Mouse (Mus musculus) hindbrain, embryonic 11.5 days (tissue): Measurements from ENCODE around the gene Fbxo11. TPM values are rescaled to one million over a fixed set of nuclear protein-coding genes. Genes with fewer than 3 reads are reported as not detected.

Experiments
- ATAC-seq: fragments of 200-750 bp; cut with Nextera tagmentation; 2 replicates; pipeline ENCODE4 v1.8.0; 2017; ENCODE audit warnings: mild to moderate bottlenecking, moderate TSS enrichment, moderate library complexity; ENCODE audit not compliant: low FRiP score
- DNase-seq: peaks from one replicate; pipeline ENCODE4 v3.0.0-alpha.2; 2015; ENCODE audit warnings: low spot score
- H3K27ac ChIP-seq: fragments of 300-500 bp; sonication (generic); 2 replicates; pipeline ENCODE4 v1.5.1; 2014; ENCODE audit warnings: mild to moderate bottlenecking, low read depth, low read length
- H3K27me3 ChIP-seq: fragments of 300-500 bp; sonication (generic); 2 replicates; pipeline ENCODE4 v1.6.1; 2014; ENCODE audit warnings: mild to moderate bottlenecking, low read length, moderate library complexity, mixed read lengths; ENCODE audit not compliant: control insufficient read depth, insufficient read depth
- H3K36me3 ChIP-seq: fragments of 300-500 bp; sonication (generic); 2 replicates; pipeline ENCODE4 v1.6.1; 2014; ENCODE audit warnings: mild to moderate bottlenecking, low read length, moderate library complexity, mixed read lengths; ENCODE audit not compliant: control insufficient read depth, insufficient read depth
- H3K4me1 ChIP-seq: fragments of 300-500 bp; sonication (generic); replicated peaks from 2 replicates; pipeline ENCODE4 v1.6.1; 2014; ENCODE audit warnings: low read length, mixed read lengths; ENCODE audit not compliant: control insufficient read depth, insufficient read depth
- H3K4me2 ChIP-seq: fragments of 300-500 bp; sonication (generic); replicated peaks from 2 replicates; pipeline ENCODE4 v1.6.1; 2014; ENCODE audit warnings: mild to moderate bottlenecking, low read depth, low read length
- H3K4me3 ChIP-seq: fragments of 300-500 bp; sonication (generic); 2 replicates; pipeline ENCODE4 v1.5.1; 2014; ENCODE audit warnings: low read depth, low read length
- H3K9ac ChIP-seq: fragments of 300-500 bp; sonication (generic); 2 replicates; pipeline ENCODE4 v1.6.1; 2014; ENCODE audit warnings: low read depth, low read length
- H3K9me3 ChIP-seq: fragments of 300-500 bp; sonication (generic); 2 replicates; pipeline ENCODE4 v1.6.1; 2016; ENCODE audit warnings: low read length; ENCODE audit not compliant: control insufficient read depth
- WGBS: fragments of 180-500 bp; shearing (Covaris S2); extraction: QIAGEN DNeasy Blood & Tissue Kit; methylation state at CpG from one replicate; pipeline ENCODE4 v1.1.7; 2014; 5-methylcytosine and 5-hydroxymethylcytosine counted together
- polyA plus RNA-seq: library from polyadenylated mRNA; unstranded; fragments of >200 nt; fragmentation: Nextera tagmentation; extraction: Ambion mirVana; gene quantifications from 2 replicates; pipeline ENCODE4 v1.2.1, GENCODE M21; 2014

Gene Fbxo11
- polyA plus RNA-seq, 1 experiment from 2014 or later: 41.5 TPM

DNA sequence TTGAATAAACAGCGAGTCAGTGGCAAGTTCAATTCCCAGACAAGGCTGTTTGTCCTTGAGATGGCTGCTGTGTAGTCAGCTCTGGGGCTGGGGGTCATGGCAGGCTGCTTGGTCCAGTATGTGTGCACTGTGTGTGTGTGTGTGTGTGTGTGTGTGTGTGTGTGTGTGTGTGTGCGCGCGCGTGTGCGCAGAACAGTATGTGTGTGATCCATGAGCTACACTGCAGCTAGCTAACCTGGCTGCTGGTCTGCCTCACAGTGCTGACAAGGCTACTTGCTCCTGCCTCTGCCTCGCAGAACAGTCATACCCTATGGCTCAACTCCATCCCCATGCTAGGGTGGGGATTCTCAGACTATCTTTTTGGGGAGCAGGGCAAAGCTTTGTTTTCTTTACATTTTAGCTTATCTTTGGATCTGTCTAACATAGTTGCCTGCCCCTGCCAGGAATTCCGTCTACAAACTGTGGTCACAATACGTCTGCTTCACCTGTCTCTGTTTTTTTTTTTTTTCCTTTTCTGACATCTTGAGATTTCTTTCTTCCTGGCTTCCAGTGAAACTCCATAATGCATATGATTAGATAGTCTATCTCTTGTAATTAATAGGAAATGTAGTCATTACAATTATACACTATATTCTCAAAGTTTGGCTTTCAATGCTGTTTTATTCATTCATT lies 33.2 kb upstream of the Fbxo11 start:
- WGBS: 94% methylated on average over 9 of the region's 9 CpGs
- H3K27ac ChIP-seq: no peak overlapping the region
- H3K27me3 ChIP-seq: no peaks in the 10 kb centered on the region

GRCm38 (mm10) chr17:88097543-88097942 lies 32.5 kb upstream of the Fbxo11 start:
- Histone ChIP-seq H3K27me3 (no peaks in the 10 kb centered on the region), H3K9ac (no peak overlapping the region), H3K4me2 (no peak overlapping the region), H3K27ac (no peak overlapping the region), H3K9me3 (no peaks in the 10 kb centered on the region), H3K36me3 (no peaks in the 10 kb centered on the region), H3K4me3 (no peak overlapping the region), H3K4me1 (no peaks in the 10 kb centered on the region)
- no peak for DNase-seq
- 90% methylated on average over 3 of the region's 3 CpGs for WGBS
- ATAC-seq: no peak

More for the DNA sequence above, 33.2 kb upstream of the Fbxo11 start:
- no peaks in the 10 kb centered on the region for H3K36me3 ChIP-seq
- no peak for ATAC-seq
- H3K4me2 ChIP-seq: no peak overlapping the region
- H3K4me1 ChIP-seq: no peaks in the 10 kb centered on the region
- no peaks in the 10 kb centered on the region for H3K9me3 ChIP-seq
- no peak overlapping the region for H3K4me3 ChIP-seq
- no peak for DNase-seq
- no peak overlapping the region for H3K9ac ChIP-seq

DNA sequence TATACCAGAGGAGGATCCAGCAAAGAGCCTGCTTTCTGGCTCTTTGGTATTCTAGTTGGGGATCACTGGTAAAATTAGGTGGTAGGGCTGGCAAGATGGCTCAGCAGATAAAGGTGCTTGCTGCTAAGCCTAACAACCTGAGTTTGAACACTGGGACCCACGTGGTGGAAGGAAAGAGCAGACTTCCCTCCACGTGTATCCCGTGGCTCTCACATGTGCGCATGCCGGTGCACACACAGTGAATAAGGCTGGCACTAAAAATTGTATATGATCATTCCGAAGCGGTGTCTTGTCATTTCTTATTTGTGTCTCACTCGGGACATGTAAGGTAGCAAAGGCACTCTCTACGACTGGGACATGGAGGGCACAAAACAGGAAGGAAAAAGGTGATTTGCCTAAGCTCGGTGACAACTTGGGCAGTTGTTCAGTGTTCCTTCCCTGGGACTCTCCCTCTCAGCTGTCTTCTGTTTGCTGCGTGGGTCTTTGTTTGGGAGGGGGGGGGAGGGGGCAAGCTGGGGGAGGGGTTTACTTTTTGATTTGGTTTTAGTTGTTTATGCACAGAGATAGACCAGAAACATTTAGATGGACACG lies 31.8 kb upstream of the Fbxo11 start:
- H3K9me3 ChIP-seq: no peaks in the 10 kb centered on the region
- no peak overlapping the region for H3K4me2 ChIP-seq
- no peak overlapping the region for H3K27ac ChIP-seq
- DNase-seq (no peak), ATAC-seq (no peak)
- H3K27me3 ChIP-seq: no peaks in the 10 kb centered on the region
- no peak overlapping the region for H3K9ac ChIP-seq
- H3K36me3 ChIP-seq: no peaks in the 10 kb centered on the region
- no peaks in the 10 kb centered on the region for H3K4me1 ChIP-seq
- H3K4me3 ChIP-seq: no peak overlapping the region
- 87% methylated on average over 12 of the region's 12 CpGs for WGBS

DNA sequence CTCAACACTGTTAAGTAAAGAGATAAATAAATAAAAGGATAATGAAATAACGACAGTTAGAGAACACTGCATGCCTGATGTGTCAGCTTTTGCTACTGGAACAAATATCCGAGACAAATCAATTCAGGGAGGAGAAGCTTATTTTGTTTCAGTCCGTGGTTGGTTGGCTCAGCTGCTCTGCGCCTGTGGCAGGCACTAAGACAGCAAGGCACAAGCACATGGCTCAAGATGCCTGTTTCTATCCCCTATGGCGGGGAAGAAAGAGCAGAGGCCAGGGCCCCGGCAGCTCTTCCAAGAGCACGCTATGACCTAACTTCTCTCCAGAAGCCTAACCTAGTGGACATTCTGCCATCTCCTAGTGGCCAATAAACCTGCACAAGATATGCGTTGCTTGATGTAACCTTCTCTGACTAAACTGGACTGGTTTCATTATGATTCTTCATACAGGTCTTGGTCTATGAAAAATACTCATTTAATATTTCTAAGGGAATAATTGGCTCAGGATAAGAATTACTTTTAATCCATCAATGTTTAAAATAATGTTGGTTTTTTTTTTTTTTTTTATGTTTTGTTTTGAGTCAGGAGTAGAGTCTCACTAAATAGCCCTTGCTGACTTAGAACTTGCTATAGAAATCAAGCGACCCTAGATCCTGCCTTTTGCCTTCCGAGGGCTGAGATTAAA lies 30.6 kb upstream of the Fbxo11 start:
- DNase-seq: peak; percentile 13
- no peak overlapping the region for H3K4me2 ChIP-seq
- 54% methylated on average over 10 of the region's 10 CpGs for WGBS

DNA sequence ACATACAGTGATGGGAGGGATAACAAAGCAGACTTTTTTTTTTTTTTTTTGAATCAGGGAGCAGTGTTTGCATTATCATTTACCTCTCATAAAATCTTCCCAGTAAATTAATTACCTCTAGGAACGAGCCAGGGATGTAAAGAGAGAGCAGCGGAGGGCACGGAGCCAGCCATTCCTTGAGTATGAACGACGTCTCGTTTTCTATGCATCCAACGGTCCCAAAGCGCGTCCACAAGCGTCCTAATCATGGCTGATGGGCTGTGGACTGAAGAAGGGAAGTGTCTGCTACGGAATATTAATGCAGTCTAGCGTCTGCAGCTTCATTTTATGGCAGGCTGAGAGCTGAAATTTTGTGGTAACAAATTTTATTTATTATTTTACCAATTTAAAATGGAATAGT lies 29.2 kb upstream of the Fbxo11 start:
- H3K9ac ChIP-seq: no peak overlapping the region
- H3K4me1 ChIP-seq: no peaks in the 10 kb centered on the region
- no peak overlapping the region for H3K27ac ChIP-seq
- ATAC-seq (no peak), DNase-seq (no peak)
- 81% methylated on average over 12 of the region's 12 CpGs for WGBS
- H3K4me3 ChIP-seq: no peak overlapping the region
- H3K9me3 ChIP-seq: no peaks in the 10 kb centered on the region
- no peaks in the 10 kb centered on the region for H3K36me3 ChIP-seq
- no peaks in the 10 kb centered on the region for H3K27me3 ChIP-seq
- H3K4me2 ChIP-seq: no peak overlapping the region

More for the DNA sequence above, 30.6 kb upstream of the Fbxo11 start:
- Histone ChIP-seq H3K36me3 (no peaks in the 10 kb centered on the region), H3K27me3 (no peaks in the 10 kb centered on the region), H3K4me1 (no peaks in the 10 kb centered on the region), H3K9me3 (no peaks in the 10 kb centered on the region), H3K4me3 (no peak overlapping the region), H3K27ac (no peak overlapping the region), H3K9ac (no peak overlapping the region)
- ATAC-seq: no peak

DNA sequence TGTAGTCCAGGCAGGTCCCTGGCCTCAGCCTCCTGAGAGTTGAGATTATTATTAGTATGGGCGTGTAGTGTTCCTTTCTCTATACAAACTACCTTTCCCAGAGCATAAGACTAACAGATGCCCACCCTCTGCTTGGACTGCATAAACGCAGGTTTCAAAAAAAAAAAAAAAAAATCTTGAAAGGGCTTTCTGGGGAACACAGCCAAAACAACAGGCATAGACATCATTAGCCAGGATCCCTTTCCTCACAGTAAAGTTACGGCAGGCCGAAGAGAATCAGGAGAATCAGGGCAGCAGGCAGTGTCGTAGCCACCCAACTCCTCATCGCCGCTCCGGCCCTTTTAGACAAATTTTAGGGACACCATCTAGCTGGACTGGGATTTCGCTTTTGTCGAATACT lies 28.7 kb upstream of the Fbxo11 start:
- no peaks in the 10 kb centered on the region for H3K36me3 ChIP-seq
- H3K9ac ChIP-seq: no peak overlapping the region
- H3K4me2 ChIP-seq: no peak overlapping the region
- no peak for DNase-seq
- no peak for ATAC-seq
- 92% methylated on average over 10 of the region's 10 CpGs for WGBS
- no peaks in the 10 kb centered on the region for H3K27me3 ChIP-seq
- H3K9me3 ChIP-seq: no peaks in the 10 kb centered on the region
- no peaks in the 10 kb centered on the region for H3K4me1 ChIP-seq
- H3K4me3 ChIP-seq: no peak overlapping the region
- H3K27ac ChIP-seq: no peak overlapping the region

DNA sequence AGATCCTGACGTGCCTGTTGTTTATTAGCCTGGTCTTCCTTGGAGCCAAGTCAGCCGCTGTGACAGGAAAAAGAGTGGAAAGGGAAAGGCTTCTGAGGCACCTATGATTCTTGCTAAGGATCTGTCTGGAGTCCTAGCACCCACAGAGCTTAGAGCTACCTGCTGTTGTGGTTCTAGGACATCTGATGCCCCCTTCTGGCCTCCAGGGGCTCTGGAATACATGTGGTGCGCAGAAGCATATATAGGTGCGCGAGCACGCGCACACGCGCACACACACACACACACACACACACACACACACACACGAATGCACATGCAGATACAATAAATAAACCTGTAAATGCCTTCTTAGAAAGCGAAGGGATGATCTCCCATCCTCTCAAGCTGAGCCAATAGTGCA lies 20.9 kb upstream of the Fbxo11 start:
- Histone ChIP-seq H3K9ac (no peak overlapping the region), H3K4me2 (no peak overlapping the region), H3K9me3 (no peaks in the 10 kb centered on the region), H3K27me3 (no peaks in the 10 kb centered on the region), H3K36me3 (no peaks in the 10 kb centered on the region), H3K4me1 (no peaks in the 10 kb centered on the region), H3K4me3 (no peak overlapping the region), H3K27ac (no peak overlapping the region)
- 93% methylated on average over 11 of the region's 11 CpGs for WGBS
- ATAC-seq (no peak), DNase-seq (no peak)

- 89% methylated on average over 6 of the region's 6 CpGs for WGBS
- no peak overlapping the region for H3K27ac ChIP-seq
Observed at GRCm38 (mm10) chr17:88081446-88081845, 16.4 kb upstream of the Fbxo11 start.

DNA sequence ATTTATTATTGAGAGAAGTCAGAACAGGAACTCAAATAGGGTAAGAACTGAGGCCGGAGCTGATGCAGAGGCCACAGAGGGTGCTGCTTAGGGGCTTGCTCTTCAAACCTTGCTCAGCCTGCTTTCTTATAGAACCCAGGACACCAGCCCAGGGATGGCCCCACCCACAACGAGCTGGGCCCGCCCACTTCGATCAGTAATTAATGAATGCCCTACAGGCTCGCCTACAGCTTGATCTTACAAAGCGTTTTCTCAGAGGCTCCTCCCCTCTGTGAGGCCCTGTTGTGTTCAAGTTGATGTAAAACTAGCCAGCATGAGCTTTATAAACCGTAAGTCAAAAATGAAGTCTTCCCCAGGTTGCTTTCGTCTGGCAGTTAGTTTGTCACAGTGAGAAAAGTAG lies 14.7 kb upstream of the Fbxo11 start:
- DNase-seq (no peak), ATAC-seq (no peak)
- Histone ChIP-seq H3K4me2 (no peak overlapping the region), H3K9me3 (no peaks in the 10 kb centered on the region), H3K36me3 (no peaks in the 10 kb centered on the region), H3K27ac (no peak overlapping the region), H3K9ac (no peak overlapping the region), H3K27me3 (no peaks in the 10 kb centered on the region), H3K4me3 (no peak overlapping the region), H3K4me1 (no peaks in the 10 kb centered on the region)
- 85% methylated on average over 8 of the region's 8 CpGs for WGBS

More at GRCm38 (mm10) chr17:88081446-88081845, 16.4 kb upstream of the Fbxo11 start:
- ATAC-seq: no peak
- H3K36me3 ChIP-seq: no peaks in the 10 kb centered on the region
- no peak for DNase-seq
- no peak overlapping the region for H3K4me2 ChIP-seq
- H3K9ac ChIP-seq: no peak overlapping the region
- no peaks in the 10 kb centered on the region for H3K4me1 ChIP-seq
- H3K27me3 ChIP-seq: no peaks in the 10 kb centered on the region
- H3K9me3 ChIP-seq: no peaks in the 10 kb centered on the region
- H3K4me3 ChIP-seq: no peak overlapping the region
